Mouse (Mus musculus) hindlimb bud, embryonic 11.5 days (tissue): Measurements from ENCODE around the gene Nelfe.
"Not testable (repeated sequence)": the region's sequence is repeated elsewhere in the genome, so short reads cannot be mapped to it uniquely, and the experiment has no call there.

Source experiments
- DNase-seq: peaks from one replicate; pipeline ENCODE4 v3.0.0-alpha.2; 2012; ENCODE audit warnings: low read depth, low spot score; ENCODE audit errors: extremely low spot score

The Nelfe gene

DNA sequence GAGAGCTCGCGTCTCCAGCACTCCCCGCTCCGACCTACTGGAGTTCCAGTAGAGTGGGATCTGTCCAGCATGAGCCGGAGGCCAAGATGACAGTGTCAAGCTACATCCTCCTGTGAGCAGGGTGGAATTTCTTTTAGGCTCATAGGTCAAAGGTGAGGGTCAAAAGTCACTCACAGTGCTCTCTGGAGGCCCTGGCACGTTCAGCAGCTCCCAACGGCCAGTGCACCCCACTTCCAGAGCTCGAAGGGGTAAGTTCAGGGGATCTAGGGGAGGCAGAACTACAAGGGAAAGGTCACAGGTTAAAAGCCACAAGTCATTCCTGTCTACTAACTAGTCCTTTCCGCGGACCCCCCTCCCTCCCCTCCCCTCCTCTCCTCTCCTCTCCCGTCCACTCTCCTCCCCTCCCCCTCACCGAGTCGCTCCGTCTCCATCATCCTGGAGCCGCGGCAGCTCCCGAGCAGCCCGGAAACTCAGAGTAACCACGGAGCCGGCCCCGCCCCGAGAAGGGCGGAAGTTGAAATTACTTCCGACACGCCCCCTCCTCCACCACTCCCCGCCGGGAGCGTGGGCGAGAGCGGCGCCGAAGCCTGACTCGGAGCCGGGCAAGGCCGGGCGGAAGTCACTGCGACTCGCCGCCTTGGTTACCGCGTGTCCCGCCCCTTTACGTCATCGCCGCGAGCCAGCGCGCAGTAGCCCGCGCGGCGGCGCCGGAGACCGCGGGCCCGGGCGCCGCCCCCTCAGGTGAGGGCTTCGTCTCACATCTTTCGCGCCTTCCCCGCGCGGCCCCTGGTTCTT is at the start of gene Nelfe, which contains the start of gene Skiv2l:
Gene Nelfe, plus strand, starts transcription at position 670 of the 795 bp plus-strand sequence.
Gene Skiv2l, minus strand, starts transcription at position 489 of the 795 bp plus-strand sequence.
- DNase-seq = peak; percentile 79

DNA sequence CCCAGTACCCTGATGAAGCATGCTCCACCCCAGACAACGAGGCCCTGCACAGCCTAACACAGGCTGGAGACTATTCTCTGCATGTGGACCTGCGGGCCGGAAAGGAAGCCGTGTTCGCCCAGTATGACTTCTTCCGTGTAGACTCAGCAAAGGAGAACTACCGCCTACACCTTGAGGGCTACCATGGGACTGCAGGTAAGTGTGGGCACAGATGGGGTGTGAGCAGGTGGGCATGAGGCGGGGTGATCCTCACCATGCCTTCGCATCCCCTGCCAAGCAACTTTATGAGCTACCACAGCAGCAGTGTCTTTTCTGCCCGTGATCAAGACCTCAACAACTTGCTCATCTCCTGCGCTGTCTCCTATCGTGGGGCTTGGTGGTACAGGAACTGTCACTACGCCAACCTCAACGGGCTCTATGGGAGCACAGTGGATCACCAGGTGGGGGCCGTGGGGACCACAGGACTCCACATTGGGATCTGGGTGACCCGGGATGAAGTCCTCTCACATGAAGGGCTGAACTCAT is 49.3 kb upstream of the Nelfe start:
- not testable (repeated sequence) for DNase-seq

DNA sequence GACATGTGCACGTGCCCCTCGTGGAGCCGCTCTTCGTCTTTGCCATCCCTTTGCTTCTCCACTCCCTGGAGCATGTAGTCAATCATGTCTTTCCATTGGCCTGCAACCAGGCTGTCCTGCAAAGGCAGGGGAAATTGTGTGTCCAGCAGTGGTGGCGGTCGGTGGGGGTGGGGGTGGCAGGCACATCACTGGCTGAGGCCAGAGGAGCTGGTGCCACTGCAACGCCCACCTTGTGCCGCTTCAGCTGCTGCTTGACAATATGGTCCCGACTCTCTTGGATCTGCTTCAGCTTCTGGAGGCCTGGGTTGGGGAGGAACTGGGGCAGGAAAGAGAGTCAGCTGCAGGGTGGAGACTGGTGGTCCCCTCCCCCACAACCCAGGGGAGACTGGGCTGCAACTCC is 47.4 kb upstream of the Nelfe start:
- not testable (repeated sequence) for DNase-seq

DNA sequence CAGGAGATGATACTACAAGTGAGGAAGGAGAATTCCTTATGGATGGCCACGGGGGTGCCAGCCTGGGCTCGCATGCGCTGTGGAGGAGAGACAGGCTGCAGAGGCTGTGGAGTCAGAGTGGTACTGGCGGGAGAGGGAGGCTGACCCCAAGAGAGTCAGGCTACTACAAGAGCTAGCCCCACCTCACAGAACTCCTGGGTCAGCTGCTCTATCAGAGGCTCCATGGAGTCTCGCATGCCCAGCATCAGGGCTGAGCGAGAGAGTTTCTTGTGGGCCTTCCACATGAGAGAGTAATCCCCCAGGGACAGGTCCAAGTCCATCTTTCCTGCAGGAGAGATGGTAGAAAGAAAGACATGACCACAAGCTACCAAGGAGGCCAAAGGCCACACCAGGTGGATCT is 46.8 kb upstream of the Nelfe start:
- not testable (repeated sequence) for DNase-seq

DNA sequence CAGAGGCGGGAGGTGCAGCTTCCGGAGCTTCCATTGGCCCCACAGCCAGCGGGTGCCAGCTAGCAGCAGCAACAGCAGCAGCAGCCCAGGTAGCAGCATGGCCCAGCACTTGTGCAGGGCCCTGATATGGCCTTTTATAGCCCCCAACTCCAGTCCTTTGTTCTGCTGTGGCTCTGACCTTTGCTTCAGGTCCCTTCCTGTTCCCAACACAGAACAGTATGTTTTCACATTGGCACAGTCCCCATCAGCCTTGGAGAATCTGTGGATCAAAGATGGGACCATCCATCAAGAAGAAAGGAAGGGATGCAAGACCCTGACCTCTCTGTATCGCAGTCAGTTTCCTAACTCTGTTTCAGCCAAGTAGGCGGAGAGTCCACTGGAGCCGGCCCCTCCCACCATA is 45.9 kb upstream of the Nelfe start, which contains the start of gene Cyp21a1:
Gene Cyp21a1, minus strand, starts transcription at position 261 of the 400 bp plus-strand sequence.
- not testable (repeated sequence) for DNase-seq

DNA sequence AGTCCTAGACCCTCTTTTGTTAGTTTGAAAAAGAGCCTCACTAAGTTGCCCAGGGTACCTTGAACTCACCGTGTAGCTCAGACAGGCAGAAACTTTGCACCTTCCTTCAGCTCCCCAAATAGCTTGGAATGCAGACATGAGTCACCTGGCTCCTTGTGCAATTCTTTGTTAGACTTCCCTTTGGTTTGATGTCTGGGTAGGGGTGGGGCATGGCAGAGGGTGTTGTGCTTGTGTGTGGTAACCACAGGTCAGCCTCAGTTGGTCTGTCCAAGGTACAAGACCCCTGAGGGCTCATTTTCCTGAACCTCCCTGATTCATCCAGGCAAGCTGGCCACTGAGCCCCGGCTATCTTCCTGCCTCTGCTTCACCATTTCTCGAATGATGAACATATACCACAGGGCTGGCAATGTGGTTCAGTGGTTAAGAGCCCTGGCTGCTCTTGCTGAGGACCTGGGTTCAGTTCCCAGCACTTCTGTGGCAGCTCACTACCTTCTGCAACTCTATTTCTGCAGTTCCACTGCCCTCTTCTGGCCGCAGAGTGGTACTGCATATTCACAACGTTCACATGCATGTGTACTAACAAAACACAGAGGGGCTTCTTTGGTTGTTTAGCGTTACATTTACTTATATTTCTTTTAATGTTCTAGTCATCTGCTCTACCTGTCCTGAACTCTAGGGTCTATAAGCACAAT is 45.2 kb upstream of the Nelfe start:
- no peak for DNase-seq

DNA sequence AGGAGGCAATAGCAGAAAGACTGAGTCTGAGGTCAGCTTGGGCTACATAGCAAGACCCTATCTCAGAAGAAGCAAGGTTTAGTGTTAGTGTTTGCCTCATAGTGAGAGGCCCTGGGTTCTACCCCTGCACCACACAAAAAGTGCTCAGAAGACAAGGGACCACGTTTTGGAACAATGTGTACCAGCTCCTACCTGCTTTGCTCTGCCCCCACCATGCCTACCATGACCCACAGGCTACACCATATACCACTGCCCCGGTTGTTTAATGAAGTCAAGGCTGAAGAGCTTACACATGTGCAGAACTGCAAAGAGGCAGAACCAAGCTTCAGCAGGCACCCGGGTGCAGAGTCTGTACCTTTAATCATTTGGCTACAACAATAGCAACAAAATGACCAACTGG is 43.0 kb upstream of the Nelfe start:
- no peak for DNase-seq

DNA sequence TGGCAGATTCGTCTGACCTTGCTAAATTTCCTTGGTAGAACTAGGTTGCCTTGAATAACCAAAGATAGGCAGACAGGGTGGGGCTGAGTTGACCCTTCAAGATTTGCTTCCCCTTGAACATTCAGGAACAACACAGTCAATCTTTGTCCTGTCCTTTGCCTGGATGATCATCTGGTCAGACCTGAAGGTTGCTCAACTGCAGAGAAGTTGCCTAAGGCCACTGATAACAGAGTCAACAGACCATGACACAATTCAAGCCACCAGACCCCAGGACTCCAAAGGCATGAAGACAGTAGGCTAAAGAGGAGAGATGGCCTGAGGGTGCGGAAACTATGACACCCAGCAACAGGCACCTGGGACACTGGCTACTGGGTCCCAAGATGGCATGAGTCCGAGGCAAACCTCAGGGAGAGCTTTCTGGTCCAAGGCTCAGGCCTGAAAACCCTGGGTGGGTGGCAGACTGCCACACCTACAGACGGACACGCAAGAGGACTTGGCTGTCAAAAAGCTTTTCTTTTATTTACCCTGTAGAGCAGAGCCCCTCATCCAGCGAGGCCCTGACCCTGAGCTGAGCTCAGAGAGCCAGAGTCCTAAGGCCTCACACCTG is 41.5 kb upstream of the Nelfe start:
- no peak for DNase-seq

DNA sequence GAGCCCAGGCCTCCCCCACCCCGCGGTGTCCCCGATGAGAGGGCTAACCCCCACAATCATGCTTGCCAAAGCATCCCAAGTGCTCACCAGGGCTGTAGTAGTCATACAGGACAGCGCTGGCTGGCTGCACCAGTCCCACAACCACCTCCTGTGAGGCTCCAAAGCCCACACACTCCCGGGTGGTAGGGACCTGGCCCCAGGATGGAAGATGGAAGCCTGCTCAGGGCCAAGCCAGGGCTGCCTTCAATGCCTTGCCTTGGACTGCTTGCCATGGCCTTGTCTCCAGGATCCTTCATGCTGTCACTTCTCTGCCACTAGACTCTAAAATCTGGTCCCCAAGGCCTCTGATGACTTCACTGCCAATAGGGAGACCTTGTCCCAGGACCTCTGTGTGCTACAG is 39.8 kb upstream of the Nelfe start:
- not testable (repeated sequence) for DNase-seq

DNA sequence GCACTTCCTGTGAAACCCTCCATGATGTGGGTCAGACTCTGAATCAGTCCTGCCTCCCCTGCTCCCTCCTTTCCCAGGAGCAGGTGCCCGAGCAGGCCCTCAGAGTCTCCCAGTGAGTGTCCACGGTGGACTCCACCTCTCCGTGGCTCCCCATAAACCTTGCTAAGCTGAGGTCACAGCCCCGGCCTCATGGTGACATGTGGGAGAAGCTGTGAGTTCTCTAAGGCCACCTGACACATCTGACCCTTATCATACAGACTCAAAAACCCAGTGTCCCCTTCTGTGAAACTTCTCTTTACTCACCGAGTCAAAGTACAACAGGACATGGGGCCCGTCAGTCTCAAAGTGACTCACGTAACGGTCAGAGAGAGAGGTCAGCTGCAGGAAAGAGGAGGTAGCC is 39.4 kb upstream of the Nelfe start:
- DNase-seq = not testable (repeated sequence)

DNA sequence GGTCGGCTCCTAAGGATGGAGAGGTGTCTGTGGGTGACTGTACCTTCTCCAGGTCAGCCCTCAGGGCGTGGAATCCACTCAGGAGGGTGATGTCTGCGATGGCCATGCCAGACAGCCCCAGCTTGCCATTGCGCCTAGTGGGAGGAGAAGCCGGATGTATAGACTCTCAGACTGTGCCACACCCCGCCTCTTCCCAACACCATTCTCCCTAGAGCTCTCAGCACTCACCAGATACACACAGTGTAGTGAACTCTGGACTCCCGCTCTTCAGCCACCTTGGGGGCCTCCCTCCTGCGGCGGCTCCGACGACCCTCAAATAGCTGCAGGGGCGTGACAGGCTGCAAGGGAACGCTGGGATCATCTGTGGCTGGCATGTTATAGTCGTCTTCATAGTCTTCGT is 38.9 kb upstream of the Nelfe start:
- DNase-seq = no peak

DNA sequence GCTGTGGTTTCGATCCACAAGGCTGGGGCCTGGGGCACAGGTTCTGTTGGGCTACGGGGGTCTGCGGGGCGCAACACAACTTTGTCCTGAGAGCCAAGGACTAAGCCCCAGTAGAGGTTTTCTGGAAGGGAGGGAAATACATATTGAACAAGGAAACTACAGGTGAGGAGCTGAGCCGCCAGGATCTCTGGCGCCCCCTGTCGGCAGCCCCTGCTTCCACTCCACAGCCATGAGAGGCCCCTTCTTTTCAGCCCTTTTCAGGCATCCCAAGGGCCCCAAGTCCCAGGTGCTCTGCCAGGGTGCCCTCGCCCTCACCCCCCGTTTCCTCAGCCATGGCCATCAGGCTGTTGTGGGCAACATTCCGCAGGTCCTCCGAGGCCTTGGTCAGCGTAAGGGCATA is 36.4 kb upstream of the Nelfe start:
- not testable (repeated sequence) for DNase-seq

DNA sequence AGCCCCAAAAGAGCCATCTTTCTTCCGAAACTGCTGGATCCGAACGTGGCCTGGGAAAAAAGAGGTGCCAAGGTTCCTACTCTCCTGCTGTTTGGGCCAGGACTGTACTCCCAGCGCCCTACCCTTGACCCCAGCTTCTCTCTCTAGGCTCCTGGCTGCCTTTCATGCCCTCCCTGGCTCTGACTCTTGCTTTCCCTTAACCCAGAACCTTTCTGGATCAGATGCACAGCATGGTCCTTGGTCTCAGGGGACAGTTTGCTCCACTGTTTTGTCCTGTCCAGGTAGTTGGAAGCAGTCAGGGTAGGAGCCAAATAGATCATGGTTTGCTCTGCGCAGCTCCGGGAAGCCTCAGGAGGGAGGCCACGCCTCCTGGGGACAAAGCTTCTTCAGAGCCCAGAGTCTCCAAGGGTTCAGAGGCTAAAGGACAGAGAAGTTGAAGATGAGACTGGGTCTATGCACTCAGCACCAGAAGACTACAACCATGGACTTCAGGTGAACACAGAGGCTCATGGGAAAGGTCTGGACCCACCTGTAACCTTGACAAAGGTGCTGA is 35.3 kb upstream of the Nelfe start:
- DNase-seq = no peak

DNA sequence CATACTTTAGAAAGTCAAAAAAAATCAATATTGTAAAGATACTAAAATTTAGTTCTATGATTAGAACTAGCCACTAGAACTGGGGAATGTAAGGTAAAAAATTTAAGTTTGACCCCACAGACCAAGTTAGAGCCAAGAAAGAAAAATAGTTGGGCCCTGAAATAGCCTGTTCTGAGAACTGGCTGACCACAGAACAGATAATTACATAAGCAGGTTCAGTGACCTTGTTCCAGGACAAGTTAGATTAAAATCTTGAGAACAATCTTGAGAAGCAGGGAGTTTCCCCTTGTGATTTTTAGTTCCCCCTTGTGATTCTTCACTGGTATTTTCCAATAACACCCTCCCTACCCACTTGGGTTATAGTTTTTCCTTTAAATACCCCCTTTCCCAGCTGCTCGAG is 19.4 kb upstream of the Nelfe start:
- DNase-seq = not testable (repeated sequence)

DNA sequence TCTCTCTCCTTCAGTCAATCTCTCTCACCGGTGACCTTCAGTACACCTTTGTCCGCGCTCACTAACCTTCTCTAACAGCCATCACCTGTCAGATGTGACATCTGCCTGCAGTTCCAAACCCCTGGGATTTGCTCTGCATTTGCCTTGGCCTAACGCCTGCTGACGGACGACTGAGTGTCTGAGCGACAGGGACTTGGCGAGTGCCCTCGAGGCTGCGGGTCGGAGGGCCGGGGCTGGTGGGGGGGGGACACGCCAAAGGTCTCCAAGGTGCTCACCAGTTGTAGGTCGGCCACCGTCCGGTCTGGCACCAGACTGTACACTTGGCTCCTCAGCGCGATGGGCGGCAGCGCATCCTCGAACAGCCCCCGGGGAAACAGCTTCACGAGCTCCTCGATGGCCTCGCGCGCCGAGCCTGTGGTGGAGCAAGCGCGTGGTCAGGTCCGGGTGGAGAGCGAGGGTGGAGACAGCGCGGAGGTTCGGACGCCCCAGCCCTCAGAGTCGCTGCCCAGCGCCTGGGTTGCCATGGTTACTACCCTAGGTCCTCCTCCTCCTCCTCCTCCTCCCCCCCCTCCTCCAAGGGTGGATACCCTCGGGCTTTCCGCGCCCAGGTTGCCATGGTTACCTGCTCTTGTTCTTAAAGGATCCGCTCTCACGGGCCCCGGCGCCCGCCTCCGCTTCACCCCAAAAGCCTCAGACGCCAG is 13.9 kb upstream of the Nelfe start:
- DNase-seq = no peak

DNA sequence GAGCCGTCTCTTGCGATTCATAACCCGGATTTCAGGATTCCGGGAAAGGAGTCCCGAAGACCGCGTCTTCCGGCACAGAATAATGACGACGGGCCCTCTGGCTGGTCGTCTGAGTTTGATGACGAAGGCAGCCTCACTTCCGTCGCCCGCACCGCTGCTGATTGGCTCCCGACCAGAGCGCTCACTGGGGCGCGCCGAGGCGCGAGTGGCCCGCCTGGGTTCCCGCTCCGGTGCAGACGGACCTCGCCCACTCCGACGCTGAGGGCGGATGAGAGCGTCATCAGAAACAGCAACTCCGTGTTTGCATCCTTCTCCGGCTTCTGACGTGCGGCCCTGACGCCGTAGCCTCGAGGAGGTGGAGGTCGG is 13.4 kb upstream of the Nelfe start, which contains the start of the genes Stk19 and Dxo:
Gene Stk19, minus strand, starts transcription at position 90 of the 366 bp plus-strand sequence.
Gene Dxo, plus strand, starts transcription at position 164 of the 366 bp plus-strand sequence.
- peak; percentile 93 for DNase-seq

DNA sequence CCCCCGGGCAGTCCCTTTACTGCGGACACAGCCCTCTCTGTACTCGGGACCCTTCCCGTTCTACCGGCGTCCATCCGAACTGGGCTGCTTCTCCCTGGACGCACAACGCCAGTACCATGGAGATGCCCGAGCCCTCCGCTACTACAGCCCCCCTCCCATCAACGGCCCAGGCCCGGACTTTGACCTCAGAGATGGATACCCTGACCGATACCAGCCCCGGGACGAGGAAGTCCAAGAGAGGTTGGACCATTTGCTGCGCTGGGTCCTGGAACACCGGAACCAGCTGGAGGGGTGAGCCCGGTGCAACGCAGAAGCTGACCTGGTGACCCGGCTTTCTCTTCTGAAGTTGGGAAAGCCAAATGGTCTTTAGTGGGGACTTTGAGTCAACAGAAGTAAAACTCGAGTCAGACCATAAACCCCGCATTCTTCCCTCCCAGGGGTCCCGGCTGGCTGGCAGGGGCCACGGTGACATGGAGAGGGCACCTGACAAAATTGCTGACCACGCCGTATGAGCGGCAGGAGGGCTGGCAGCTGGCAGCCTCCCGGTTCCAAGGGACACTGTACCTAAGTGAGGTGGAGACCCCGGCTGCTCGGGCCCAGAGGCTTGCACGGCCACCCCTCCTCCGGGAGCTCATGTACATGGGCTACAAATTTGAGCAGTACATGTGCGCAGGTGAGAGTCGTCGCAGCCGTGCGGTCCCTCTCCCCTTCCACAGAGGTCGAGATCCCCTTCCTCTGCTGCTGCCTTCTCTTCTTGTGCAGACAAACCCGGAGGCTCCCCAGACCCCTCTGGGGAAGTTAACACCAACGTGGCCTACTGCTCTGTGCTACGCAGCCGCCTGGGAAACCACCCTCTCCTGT is 12.5 kb upstream of the Nelfe start:
- no peak for DNase-seq

DNA sequence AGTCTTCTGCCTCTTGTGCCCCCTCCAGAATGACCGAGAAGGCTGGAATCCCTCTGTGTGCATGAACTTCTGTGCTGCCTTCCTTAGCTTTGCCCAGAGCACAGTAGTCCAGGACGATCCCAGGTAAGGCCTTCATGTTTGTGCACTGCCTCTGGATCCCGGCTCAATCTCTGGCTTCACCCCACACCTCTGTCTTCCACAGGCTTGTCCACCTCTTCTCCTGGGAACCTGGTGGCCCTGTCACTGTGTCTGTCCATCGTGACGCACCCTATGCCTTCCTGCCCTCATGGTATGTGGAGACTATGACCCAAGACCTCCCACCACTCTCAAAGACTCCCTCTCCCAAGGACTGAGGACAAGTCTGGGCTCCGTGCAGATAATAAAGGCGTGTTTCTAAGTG is 11.4 kb upstream of the Nelfe start:
- no peak for DNase-seq

DNA sequence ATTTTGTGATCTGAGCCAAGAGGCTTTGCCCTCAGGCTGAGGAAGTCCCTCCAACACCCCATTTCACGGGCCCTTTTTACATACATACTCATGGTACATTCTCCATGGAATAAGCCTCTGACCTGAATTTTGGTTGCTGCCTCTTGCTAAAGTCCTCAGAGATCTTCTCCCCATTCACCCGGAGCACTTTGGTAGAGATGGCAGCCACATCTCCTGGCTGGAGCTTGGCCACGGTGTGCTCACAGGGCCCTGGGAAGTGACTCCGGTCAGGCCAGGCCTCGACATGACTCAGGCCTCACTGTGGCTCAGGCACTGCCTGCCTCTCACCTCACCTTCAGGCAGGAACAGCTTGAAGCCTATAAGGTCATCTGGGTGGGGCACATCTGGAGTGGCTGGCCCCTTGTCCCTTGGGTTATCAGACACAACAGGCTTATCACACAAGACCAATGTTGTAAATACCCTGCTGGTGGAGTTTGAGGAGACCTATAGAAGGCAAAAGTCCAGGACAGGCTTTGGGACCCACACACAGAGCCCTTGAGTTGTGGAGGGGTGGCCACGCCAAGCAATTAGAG is 9.4 kb upstream of the Nelfe start:
- no peak for DNase-seq
